Mouse (Mus musculus): ENCODE results near the gene Adgrg5. TPM values are rescaled to one million over a fixed set of nuclear protein-coding genes. Genes with fewer than 3 reads are reported as not detected.

The Adgrg5 gene
- polyA plus RNA-seq, 1 experiment from 2014 or later: 0.65 TPM

- Histone ChIP-seq H3K36me3 (peaks cover 9% of the 10 kb centered on the region; the same call in 1 of the 2 replicates), H3K9me3 (no peaks in the 10 kb centered on the region), H3K4me1 (peaks cover 34% of the 10 kb centered on the region), H3K27ac (peak overlapping the region; percentile 51), H3K4me2 (peak overlapping the region; percentile 4; the same call in 1 of the 2 replicates), H3K9ac (no peak overlapping the region), H3K4me3 (replicated peaks) (no peak overlapping the region), H3K27me3 (replicated peaks) (no peaks in the 10 kb centered on the region)
- WGBS: 20% methylated on average over 5 of the region's 5 CpGs
- no peak for ATAC-seq (ENCODE audit: insufficient read depth, low FRiP score, low read depth)
Measured at GRCm38 (mm10) chr8:94901031-94901430, 22.5 kb upstream of the Adgrg5 start.

- no peak overlapping the region for H3K4me2 ChIP-seq
- 53% methylated on average over 12 of the region's 12 CpGs for WGBS
- ATAC-seq (ENCODE audit: insufficient read depth, low FRiP score, low read depth): no peak
- H3K27ac ChIP-seq: no peak overlapping the region
- no peaks in the 10 kb centered on the region for H3K27me3 ChIP-seq (replicated peaks)
- peaks cover 16% of the 10 kb centered on the region; the same call in 1 of the 2 replicates for H3K36me3 ChIP-seq
- no peak overlapping the region for H3K4me3 ChIP-seq (replicated peaks)
- H3K9me3 ChIP-seq: no peaks in the 10 kb centered on the region
- H3K9ac ChIP-seq: no peak overlapping the region
- peaks cover 33% of the 10 kb centered on the region for H3K4me1 ChIP-seq
Measured at GRCm38 (mm10) chr8:94903709-94904108, 19.8 kb upstream of the Adgrg5 start.

- no peak; the same call in 1 of the 2 replicates for ATAC-seq (ENCODE audit: insufficient read depth, low FRiP score, low read depth)
- 68% methylated on average over 12 of the region's 12 CpGs for WGBS
- Histone ChIP-seq H3K9me3 (no peaks in the 10 kb centered on the region), H3K27ac (peak overlapping the region; percentile 1; the same call in 1 of the 2 replicates), H3K4me1 (peaks cover 24% of the 10 kb centered on the region), H3K27me3 (replicated peaks) (no peaks in the 10 kb centered on the region), H3K4me3 (replicated peaks) (no peak overlapping the region), H3K9ac (no peak overlapping the region), H3K36me3 (peaks cover 16% of the 10 kb centered on the region; the same call in 1 of the 2 replicates), H3K4me2 (no peak overlapping the region)
Measured at GRCm38 (mm10) chr8:94904450-94905175, 18.9 kb upstream of the Adgrg5 start.

- no peaks in the 10 kb centered on the region for H3K9me3 ChIP-seq
- no peak overlapping the region for H3K27ac ChIP-seq
Measured at GRCm38 (mm10) chr8:94907591-94908300, 15.7 kb upstream of the Adgrg5 start.

GRCm38 (mm10) chr8:94908847-94909246 lies 14.6 kb upstream of the Adgrg5 start:
- no peak for ATAC-seq (ENCODE audit: insufficient read depth, low FRiP score, low read depth)
- no peak overlapping the region for H3K4me2 ChIP-seq
- H3K27ac ChIP-seq: no peak overlapping the region
- no peak overlapping the region for H3K9ac ChIP-seq
- H3K4me1 ChIP-seq: peaks cover 13% of the 10 kb centered on the region
- H3K9me3 ChIP-seq: no peaks in the 10 kb centered on the region
- no peaks in the 10 kb centered on the region for H3K27me3 ChIP-seq (replicated peaks)
- WGBS: 6% methylated on average over 4 of the region's 4 CpGs
- no peak overlapping the region for H3K4me3 ChIP-seq (replicated peaks)
- H3K36me3 ChIP-seq: peaks cover 19% of the 10 kb centered on the region; the same call in 1 of the 2 replicates

More at GRCm38 (mm10) chr8:94907591-94908300, 15.7 kb upstream of the Adgrg5 start:
- 84% methylated on average over 18 of the region's 18 CpGs for WGBS
- H3K27me3 ChIP-seq (replicated peaks): no peaks in the 10 kb centered on the region
- no peak overlapping the region for H3K4me2 ChIP-seq
- ATAC-seq (ENCODE audit: insufficient read depth, low FRiP score, low read depth): no peak
- H3K4me3 ChIP-seq (replicated peaks): no peak overlapping the region
- H3K36me3 ChIP-seq: peaks cover 24% of the 10 kb centered on the region; the same call in 1 of the 2 replicates
- H3K9ac ChIP-seq: no peak overlapping the region
- H3K4me1 ChIP-seq: peaks cover 6% of the 10 kb centered on the region

- WGBS: 21% methylated on average over 77 of the region's 77 CpGs
- Histone ChIP-seq H3K9ac (no peak overlapping the region), H3K27ac (no peak overlapping the region), H3K9me3 (no peaks in the 10 kb centered on the region), H3K4me3 (replicated peaks) (peak overlapping the region; percentile 27), H3K36me3 (0 out of 2 replicates have a peak, but pooled peaks cover 8% of the 10 kb centered on the region), H3K4me1 (peaks cover 36% of the 10 kb centered on the region), H3K4me2 (peak overlapping the region; percentile 59), H3K27me3 (replicated peaks) (no peaks in the 10 kb centered on the region)
- no peak for ATAC-seq (ENCODE audit: insufficient read depth, low FRiP score, low read depth)
Measured at GRCm38 (mm10) chr8:94913061-94913660, 10.3 kb upstream of the Adgrg5 start.

GRCm38 (mm10) chr8:94914256-94914655 lies 9.2 kb upstream of the Adgrg5 start:
- Histone ChIP-seq H3K4me3 (replicated peaks) (no peak overlapping the region), H3K27me3 (replicated peaks) (no peaks in the 10 kb centered on the region), H3K4me1 (peaks cover 38% of the 10 kb centered on the region), H3K9me3 (no peaks in the 10 kb centered on the region), H3K27ac (no peak overlapping the region), H3K36me3 (0 out of 2 replicates have a peak, but pooled peaks cover 8% of the 10 kb centered on the region), H3K4me2 (peak overlapping the region; percentile 59; the same call in 1 of the 2 replicates), H3K9ac (no peak overlapping the region)
- WGBS: 76% methylated on average over 6 of the region's 6 CpGs
- ATAC-seq (ENCODE audit: insufficient read depth, low FRiP score, low read depth): no peak

GRCm38 (mm10) chr8:94914701-94915101 lies 8.8 kb upstream of the Adgrg5 start:
- Histone ChIP-seq H3K4me2 (peak overlapping the region; percentile 32), H3K4me1 (peaks cover 38% of the 10 kb centered on the region)

GRCm38 (mm10) chr8:94916311-94916959 lies 7.1 kb upstream of the Adgrg5 start:
- Histone ChIP-seq H3K4me3 (replicated peaks) (peak overlapping the region; percentile 82), H3K9ac (peak overlapping the region; percentile 7; the same call in 1 of the 2 replicates), H3K27me3 (replicated peaks) (no peaks in the 10 kb centered on the region), H3K4me2 (peak overlapping the region; percentile 81), H3K9me3 (no peaks in the 10 kb centered on the region), H3K27ac (peak overlapping the region; percentile 74), H3K4me1 (peaks cover 38% of the 10 kb centered on the region), H3K36me3 (0 out of 2 replicates have a peak, but pooled peaks cover 5% of the 10 kb centered on the region)
- 46% methylated on average over 9 of the region's 9 CpGs for WGBS
- ATAC-seq (ENCODE audit: insufficient read depth, low FRiP score, low read depth): no peak

More at GRCm38 (mm10) chr8:94914701-94915101, 8.8 kb upstream of the Adgrg5 start:
- H3K9ac ChIP-seq: no peak overlapping the region
- no peaks in the 10 kb centered on the region for H3K27me3 ChIP-seq (replicated peaks)
- no peak overlapping the region for H3K4me3 ChIP-seq (replicated peaks)
- no peaks in the 10 kb centered on the region for H3K9me3 ChIP-seq
- peak overlapping the region; percentile 18; the same call in 1 of the 2 replicates for H3K27ac ChIP-seq
- 34% methylated on average over 3 of the region's 3 CpGs for WGBS
- no peak; the same call in 1 of the 2 replicates for ATAC-seq (ENCODE audit: insufficient read depth, low FRiP score, low read depth)
- H3K36me3 ChIP-seq: 0 out of 2 replicates have a peak, but pooled peaks cover 8% of the 10 kb centered on the region

GRCm38 (mm10) chr8:94916960-94917324 lies 6.6 kb upstream of the Adgrg5 start:
- H3K4me2 ChIP-seq: peak overlapping the region; percentile 81
- H3K27ac ChIP-seq: peak overlapping the region; percentile 74
- peak overlapping the region; percentile 25; the same call in 1 of the 2 replicates for H3K9ac ChIP-seq
- H3K9me3 ChIP-seq: no peaks in the 10 kb centered on the region
- peak; percentile 9; the same call in 1 of the 2 replicates for ATAC-seq (ENCODE audit: insufficient read depth, low FRiP score, low read depth)
- 4% methylated on average over 10 of the region's 10 CpGs for WGBS
- peaks cover 38% of the 10 kb centered on the region for H3K4me1 ChIP-seq
- H3K36me3 ChIP-seq: no peaks in the 10 kb centered on the region
- peak overlapping the region; percentile 82 for H3K4me3 ChIP-seq (replicated peaks)
- no peaks in the 10 kb centered on the region for H3K27me3 ChIP-seq (replicated peaks)

- Histone ChIP-seq H3K9ac (peak overlapping the region; percentile 66), H3K36me3 (no peaks in the 10 kb centered on the region), H3K4me2 (peak overlapping the region; percentile 81), H3K4me1 (peaks cover 40% of the 10 kb centered on the region), H3K27me3 (replicated peaks) (no peaks in the 10 kb centered on the region), H3K27ac (peak overlapping the region; percentile 85), H3K9me3 (no peaks in the 10 kb centered on the region), H3K4me3 (replicated peaks) (peak overlapping the region; percentile 82)
- peak; percentile 93 for ATAC-seq (ENCODE audit: insufficient read depth, low FRiP score, low read depth)
- 0% methylated on average over 27 of the region's 27 CpGs for WGBS
Measured at GRCm38 (mm10) chr8:94917352-94917751, 6.1 kb upstream of the Adgrg5 start.
